In genomic region chr9:41083386-41084055, GRCm38 (mm10) we compare ENCODE assay signal across 11 mouse cellular contexts.
DNase-seq lines count a peak whose midpoint lies in the region; ATAC-seq and TF ChIP-seq lines count a peak whose summit lies in the region.
"Had no signal": no experiment of that assay in that cellular context is flagged by ENCODE, and none has a peak within 500 bp of the region (broad histone marks: within the 10 kb centered on the region; RNA-seq: fewer than 3 reads in every experiment).

No protein-coding gene starts in this region.

- DNase-seq in hindbrain, embryonic 10.5 days (ENCODE audit: low spot score): no peak
- no peak for DNase-seq in hindbrain, embryonic 11.5 days (ENCODE audit: low spot score)
- DNase-seq in stomach, postnatal 0 days (ENCODE audit: low spot score): no peak
- no peak for DNase-seq in adrenal gland, postnatal 14 days
- no peak for DNase-seq in urinary bladder, postnatal 4 days (ENCODE audit: low spot score in 2 of 2)
- DNase-seq: cerebellum, adult 11 months; layer of hippocampus, postnatal 36 days had no signal

- H3K4me3 ChIP-seq in hindbrain, embryonic 10.5 days: no peak overlapping the region
- no peak overlapping the region for H3K4me3 ChIP-seq in hindbrain, embryonic 11.5 days (ENCODE audit: low read depth, low read length)
- H3K4me3 ChIP-seq in stomach, embryonic 14.5 days (ENCODE audit: low read depth, low read length): no peak overlapping the region
- H3K4me3 ChIP-seq in stomach, postnatal 0 days (ENCODE audit: low read depth, low read length): no peak overlapping the region
- no peak overlapping the region for H3K4me3 ChIP-seq in stomach, embryonic 16.5 days (replicated peaks; ENCODE audit: low read length)

- WGBS in hindbrain, embryonic 10.5 days: 82% methylated on average over 6 of the region's 6 CpGs
- 87% methylated on average over 6 of the region's 6 CpGs for WGBS in hindbrain, embryonic 11.5 days
- WGBS in stomach, embryonic 14.5 days: 76% methylated on average over 6 of the region's 6 CpGs
- WGBS in stomach, postnatal 0 days: 74% methylated on average over 6 of the region's 6 CpGs
- WGBS in stomach, embryonic 16.5 days: 71% methylated on average over 6 of the region's 6 CpGs

- H3K4me2 ChIP-seq in hindbrain, embryonic 11.5 days (replicated peaks; ENCODE audit: low read depth, low read length): no peak overlapping the region
- no peak overlapping the region for H3K4me2 ChIP-seq in stomach, embryonic 14.5 days (replicated peaks; ENCODE audit: low read depth, low read length)
- no peak overlapping the region for H3K4me2 ChIP-seq in stomach, postnatal 0 days (replicated peaks; ENCODE audit: low read depth)
- H3K4me2 ChIP-seq in stomach, embryonic 16.5 days (ENCODE audit: low read depth, low read length): peak overlapping the region; percentile 14; the same call in 1 of the 2 replicates

- TF ChIP-seq CTCF in stomach, postnatal 0 days (IDR thresholded peaks at IDR 0.05; ENCODE audit: low read depth): no peak

- H3K36me3 ChIP-seq in hindbrain, embryonic 10.5 days: no peaks in the 10 kb centered on the region
- no peaks in the 10 kb centered on the region for H3K36me3 ChIP-seq in hindbrain, embryonic 11.5 days (ENCODE audit: control insufficient read depth, insufficient read depth, low read length)
- no peaks in the 10 kb centered on the region for H3K36me3 ChIP-seq in stomach, embryonic 14.5 days (ENCODE audit: control insufficient read depth, insufficient read depth, low read length)
- no peaks in the 10 kb centered on the region for H3K36me3 ChIP-seq in stomach, postnatal 0 days (ENCODE audit: control insufficient read depth, insufficient read depth, low read length)
- H3K36me3 ChIP-seq in stomach, embryonic 16.5 days (ENCODE audit: control insufficient read depth, insufficient read depth, low read length): no peaks in the 10 kb centered on the region

- H3K9me3 ChIP-seq in hindbrain, embryonic 10.5 days: no peaks in the 10 kb centered on the region
- no peaks in the 10 kb centered on the region for H3K9me3 ChIP-seq in hindbrain, embryonic 11.5 days (ENCODE audit: control insufficient read depth, low read length)
- H3K9me3 ChIP-seq in stomach, embryonic 14.5 days (ENCODE audit: control insufficient read depth, low read depth, low read length): no peaks in the 10 kb centered on the region
- no peaks in the 10 kb centered on the region for H3K9me3 ChIP-seq in stomach, postnatal 0 days (ENCODE audit: control insufficient read depth, low read length)
- no peaks in the 10 kb centered on the region for H3K9me3 ChIP-seq in stomach, embryonic 16.5 days (replicated peaks; ENCODE audit: control insufficient read depth, low read length)

- no peak for TF ChIP-seq EP300 in stomach, postnatal 0 days (optimal IDR thresholded peaks at IDR 0.05)

- no peak for ATAC-seq in hindbrain, embryonic 11.5 days (ENCODE audit: low FRiP score)
- no peak for ATAC-seq in stomach, embryonic 14.5 days (ENCODE audit: insufficient number of reproducible peaks, insufficient read depth, low FRiP score, low read depth)
- ATAC-seq in stomach, postnatal 0 days (ENCODE audit: low FRiP score, low TSS enrichment): no peak
- peak; percentile 29 for ATAC-seq in inflammation-experienced regulatory T-cells, adult 6 months
- no peak for ATAC-seq in stomach, embryonic 16.5 days (ENCODE audit: insufficient read depth, low FRiP score)

- H3K9ac ChIP-seq in hindbrain, embryonic 11.5 days (ENCODE audit: low read depth, low read length): no peak overlapping the region
- H3K9ac ChIP-seq in stomach, embryonic 14.5 days (replicated peaks; ENCODE audit: low read depth, low read length): no peak overlapping the region
- no peak overlapping the region for H3K9ac ChIP-seq in stomach, postnatal 0 days (ENCODE audit: low read length)
- H3K9ac ChIP-seq in stomach, embryonic 16.5 days (ENCODE audit: low read length): no peak overlapping the region

- H3K27me3 ChIP-seq in hindbrain, embryonic 10.5 days (ENCODE audit: insufficient read depth, poor library complexity, severe bottlenecking): no peaks in the 10 kb centered on the region
- H3K27me3 ChIP-seq in hindbrain, embryonic 11.5 days (ENCODE audit: control insufficient read depth, insufficient read depth, low read length): no peaks in the 10 kb centered on the region
- no peaks in the 10 kb centered on the region for H3K27me3 ChIP-seq in stomach, embryonic 14.5 days (ENCODE audit: control insufficient read depth, insufficient read depth, low read length)
- no peaks in the 10 kb centered on the region for H3K27me3 ChIP-seq in stomach, postnatal 0 days (ENCODE audit: control insufficient read depth, insufficient read depth, low read length)
- no peaks in the 10 kb centered on the region for H3K27me3 ChIP-seq in stomach, embryonic 16.5 days (ENCODE audit: control insufficient read depth, insufficient read depth, low read length)

- peaks cover 34% of the 10 kb centered on the region for H3K4me1 ChIP-seq in hindbrain, embryonic 10.5 days (replicated peaks)
- H3K4me1 ChIP-seq in hindbrain, embryonic 11.5 days (replicated peaks; ENCODE audit: control insufficient read depth, insufficient read depth, low read length): no peaks in the 10 kb centered on the region
- H3K4me1 ChIP-seq in stomach, embryonic 14.5 days (ENCODE audit: control insufficient read depth, insufficient read depth, low read length): peaks cover 13% of the 10 kb centered on the region
- no peaks in the 10 kb centered on the region for H3K4me1 ChIP-seq in stomach, postnatal 0 days (replicated peaks; ENCODE audit: control insufficient read depth, insufficient read depth)
- H3K4me1 ChIP-seq in stomach, embryonic 16.5 days (ENCODE audit: control insufficient read depth, insufficient read depth, low read length): peaks cover 18% of the 10 kb centered on the region

- 0 out of 2 replicates have a peak overlapping the region, but pooled peaks have one; percentile 35 for H3K27ac ChIP-seq in hindbrain, embryonic 10.5 days
- no peak overlapping the region for H3K27ac ChIP-seq in hindbrain, embryonic 11.5 days (ENCODE audit: low read depth, low read length)
- H3K27ac ChIP-seq in stomach, embryonic 14.5 days (ENCODE audit: low read length): peak overlapping the region; percentile 28; the same call in 1 of the 2 replicates
- H3K27ac ChIP-seq in stomach, postnatal 0 days (replicated peaks): no peak overlapping the region
- peak overlapping the region; percentile 66 for H3K27ac ChIP-seq in stomach, embryonic 16.5 days (ENCODE audit: low read length)
- H3K27ac ChIP-seq: hindbrain, postnatal 0 days had no signal

Comparison
In these comparisons a context has a peak if more than half of its experiments do, and no peak if none do; other contexts are left out.
1. H3K27ac ChIP-seq: peak in hindbrain, embryonic 10.5 days (single experiment), stomach, embryonic 14.5 days (single experiment) and stomach, embryonic 16.5 days (single experiment); none in hindbrain, embryonic 11.5 days (single experiment) and stomach, postnatal 0 days (single experiment).